Mouse (Mus musculus): ENCODE data around the gene Spocd1. TPM values are rescaled to one million over a fixed set of nuclear protein-coding genes. Genes with fewer than 3 reads are reported as not detected.

Gene Spocd1
- total and polyA plus RNA-seq, 3 experiments, result 0.04 to 0.07 TPM; not detected in 1

DNA sequence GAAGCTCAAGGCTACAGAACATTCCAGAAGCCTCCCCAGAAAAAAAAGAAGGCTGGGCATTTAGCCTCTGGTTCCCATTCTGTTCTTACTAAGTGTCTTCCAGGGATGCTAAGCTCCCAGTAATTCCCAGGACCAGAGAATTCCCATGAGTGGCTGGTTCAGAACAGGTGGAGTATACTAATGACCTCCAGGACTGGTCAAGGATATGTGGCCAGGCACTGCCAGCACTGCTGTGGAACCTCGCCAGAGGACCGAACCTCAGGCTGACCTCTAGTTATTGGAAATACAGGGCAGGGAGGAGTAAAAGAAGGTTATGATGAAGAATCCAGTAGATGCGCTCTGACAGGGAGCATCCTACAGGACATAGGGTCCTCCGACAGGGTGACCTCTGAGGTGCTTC is 26.7 kb upstream of the Spocd1 start:
- Histone ChIP-seq H3K4me2 (ENCODE audit: insufficient read depth, low read depth, poor library complexity, severe bottlenecking) (no peak overlapping the region), H3K4me3 (replicated peaks in 1 of 3; ENCODE audit: low read depth in 2 of 3, low read length in 2 of 3, poor library complexity in 1 of 3) (no peak overlapping the region), H3K36me3 (replicated peaks in 1 of 2; ENCODE audit: control insufficient read depth in 1 of 2, insufficient read depth in 1 of 2, low read length in 1 of 2) (no peaks in the 10 kb centered on the region), H3K9ac (ENCODE audit: insufficient read depth, low read depth) (no peak overlapping the region), H3K27me3 (replicated peaks) (peaks cover 2% of the 10 kb centered on the region), H3K27ac (ENCODE audit: insufficient read depth, low read depth) (no peak overlapping the region), H3K4me1 (ENCODE audit: control insufficient read depth in 1 of 2, insufficient read depth in 2 of 2) (peaks cover 0 to 11% of the 10 kb centered on the region in 2 experiments; a peak in 1 of 4 replicates), H3K79me2 (replicated peaks; ENCODE audit: control insufficient read depth, extremely low read depth, insufficient read depth, poor library complexity, severe bottlenecking) (no peaks in the 10 kb centered on the region), H3K9me3 (replicated peaks; ENCODE audit: low read length) (no peaks in the 10 kb centered on the region)
- TF ChIP-seq MEF2A (IDR thresholded peaks at IDR 0.05; ENCODE audit: borderline replicate concordance, low read depth, low read length), result no peak
- no peak for TF ChIP-seq POLR2A (IDR thresholded peaks at IDR 0.05; ENCODE audit: low read depth, low read length)
- TF ChIP-seq JUN (IDR thresholded peaks at IDR 0.05; ENCODE audit: insufficient read depth, low read depth, low read length), result no peak
- TF ChIP-seq USF1 (IDR thresholded peaks at IDR 0.05; ENCODE audit: low read depth, low read length), result no peak
- no peak for TF ChIP-seq NELFE (IDR thresholded peaks at IDR 0.05; ENCODE audit: low read depth, low read length)
- no peak for TF ChIP-seq TBP (conservative IDR thresholded peaks at IDR 0.05; ENCODE audit: low read depth, low read length)
- TF ChIP-seq UBTF (IDR thresholded peaks at IDR 0.05; ENCODE audit: low read depth, low read length), result no peak
- TF ChIP-seq RCOR1 (conservative IDR thresholded peaks at IDR 0.05; ENCODE audit: low read depth, low read length), result no peak
- no peak for TF ChIP-seq HCFC1 (IDR thresholded peaks at IDR 0.05; ENCODE audit: low read depth, low read length)
- no peak for TF ChIP-seq JUND (conservative IDR thresholded peaks at IDR 0.05; ENCODE audit: low read depth, low read length)
- TF ChIP-seq ZMIZ1 (IDR thresholded peaks at IDR 0.05; ENCODE audit: low read depth, low read length), result no peak
- TF ChIP-seq BHLHE40 (IDR thresholded peaks at IDR 0.05; ENCODE audit: low read depth, low read length), result no peak
- in situ Hi-C loops (cut with MboI; ENCODE audit: low pct_ligation_motif_present, low pct_unique_long_range_greater_than_20kb, low sequenced_read_pairs) (no loop called here), dilution Hi-C loops (cut with MboI; ENCODE audit: extremely low pct_ligation_motif_present, extremely low pct_unique_long_range_greater_than_20kb, low sequenced_read_pairs) (no loop called here)
- no peak for DNase-seq (ENCODE audit: extremely low read depth)

DNA sequence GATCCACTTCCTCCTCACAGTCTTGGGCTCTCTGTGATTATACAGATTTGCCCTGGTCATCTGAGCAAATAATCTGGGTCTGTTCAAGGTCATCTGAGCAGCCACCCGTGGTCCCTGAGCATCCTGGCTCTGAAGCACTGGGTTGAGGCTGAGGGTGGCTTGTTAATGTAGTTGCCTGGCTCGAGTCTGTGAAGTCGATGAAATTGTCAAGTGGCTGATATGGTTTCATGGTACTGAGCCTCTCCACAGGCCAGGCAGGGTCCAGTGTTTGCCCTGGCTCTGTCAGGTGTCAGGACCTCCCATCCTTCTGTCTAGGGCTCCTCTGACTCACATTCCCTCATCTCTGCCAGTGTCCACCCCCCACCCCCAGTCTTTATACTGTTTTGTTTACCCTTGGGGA is 25.5 kb upstream of the Spocd1 start:
- Histone ChIP-seq H3K27ac (ENCODE audit: insufficient read depth, low read depth) (no peak overlapping the region), H3K4me2 (ENCODE audit: insufficient read depth, low read depth, poor library complexity, severe bottlenecking) (no peak overlapping the region), H3K4me1 (ENCODE audit: control insufficient read depth in 1 of 2, insufficient read depth in 2 of 2) (peaks cover 0 to 14% of the 10 kb centered on the region in 2 experiments; a peak in 2 of 4 replicates), H3K27me3 (replicated peaks) (peaks cover 2% of the 10 kb centered on the region), H3K9me3 (replicated peaks; ENCODE audit: low read length) (peaks cover 3% of the 10 kb centered on the region), H3K36me3 (replicated peaks in 1 of 2; ENCODE audit: control insufficient read depth in 1 of 2, insufficient read depth in 1 of 2, low read length in 1 of 2) (no peaks in the 10 kb centered on the region), H3K4me3 (replicated peaks in 1 of 3; ENCODE audit: low read depth in 2 of 3, low read length in 2 of 3, poor library complexity in 1 of 3) (no peak overlapping the region), H3K9ac (ENCODE audit: insufficient read depth, low read depth) (no peak overlapping the region), H3K79me2 (replicated peaks; ENCODE audit: control insufficient read depth, extremely low read depth, insufficient read depth, poor library complexity, severe bottlenecking) (no peaks in the 10 kb centered on the region)
- dilution Hi-C loops (cut with MboI; ENCODE audit: extremely low pct_ligation_motif_present, extremely low pct_unique_long_range_greater_than_20kb, low sequenced_read_pairs), result no loop called here
- TF ChIP-seq MYC (IDR thresholded peaks at IDR 0.05; ENCODE audit: low read depth, low read length) (no peak), MAX (IDR thresholded peaks at IDR 0.05; ENCODE audit: low read length) (no peak), IRF4 (IDR thresholded peaks at IDR 0.05; ENCODE audit: low read depth, low read length) (no peak), RCOR1 (conservative IDR thresholded peaks at IDR 0.05; ENCODE audit: low read depth, low read length) (no peak)
- in situ Hi-C loops (cut with MboI; ENCODE audit: low pct_ligation_motif_present, low pct_unique_long_range_greater_than_20kb, low sequenced_read_pairs), result no loop called here
- no peak for DNase-seq (ENCODE audit: extremely low read depth)

Data from CH12.LX (cell line).